Mouse (Mus musculus) heart, postnatal 0 days (tissue): Measurements from ENCODE around the gene Atrip.

Experiments used
- CTCF ChIP-seq: IDR thresholded peaks from 2 replicates; pipeline ENCODE4 v1.5.1; 2016; ENCODE audit warnings: antibody characterized with exemption, control low read depth, low read depth
- EP300 ChIP-seq: IDR thresholded peaks from 2 replicates; pipeline ENCODE4 v1.6.1; 2016; ENCODE audit warnings: antibody characterized with exemption, low read depth

- TF ChIP-seq CTCF (no peak), EP300 (no peak)
Measured at GRCm38 (mm10) chr9:109080516-109080915, 6.6 kb upstream of the Atrip start.
